Mouse (Mus musculus): ENCODE results near the gene Ank3.

- TF ChIP-seq POLR2AphosphoS5 (IDR thresholded peaks at IDR 0.05; ENCODE audit: borderline replicate concordance, low read depth, low read length): no peak
- no peak for TF ChIP-seq CTCF (IDR thresholded peaks at IDR 0.05 in 2 of 3, conservative IDR thresholded peaks at IDR 0.05 in 1 of 3; ENCODE audit: control insufficient read depth in 1 of 3, insufficient read depth in 1 of 3, low read depth in 2 of 3, low read length in 3 of 3, poor library complexity in 1 of 3, severe bottlenecking in 1 of 3)
- no peak for TF ChIP-seq MAX (IDR thresholded peaks at IDR 0.05; ENCODE audit: low read length)
Observed at GRCm38 (mm10) chr10:70032982-70033381, 634.4 kb downstream of the Ank3 start.

All from MEL (cell line).